Mouse (Mus musculus) frontal cortex, postnatal 14 days (tissue): ENCODE results near the gene Cadm1.

Source experiments
- DNase-seq, 2 experiments: peaks; one replicate each; pipeline ENCODE4 v3.0.0; 2022; ENCODE audit warnings: low spot score in 2 of 2

Gene Cadm1

DNA sequence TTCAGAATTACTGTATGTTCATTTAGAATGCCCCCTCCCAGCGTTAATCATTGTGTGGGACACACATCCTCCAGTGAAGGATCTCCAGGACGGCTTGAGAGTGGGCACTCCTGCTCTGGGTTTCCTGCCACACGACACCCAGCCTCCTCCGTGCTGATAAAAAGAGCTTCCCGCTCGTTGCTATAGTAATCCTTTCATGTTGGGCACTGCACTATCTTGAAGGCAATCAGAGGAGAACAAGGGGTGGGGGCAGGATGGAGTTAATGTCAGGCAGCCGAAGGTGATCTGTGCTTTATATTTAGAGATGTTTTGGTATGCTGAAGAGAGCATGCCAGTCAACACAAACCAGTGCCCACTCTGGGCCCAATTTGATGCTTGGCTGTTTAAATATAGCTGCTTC lies 209.3 kb downstream of the Cadm1 start:
- peak; percentile 36 to 46 for DNase-seq

DNA sequence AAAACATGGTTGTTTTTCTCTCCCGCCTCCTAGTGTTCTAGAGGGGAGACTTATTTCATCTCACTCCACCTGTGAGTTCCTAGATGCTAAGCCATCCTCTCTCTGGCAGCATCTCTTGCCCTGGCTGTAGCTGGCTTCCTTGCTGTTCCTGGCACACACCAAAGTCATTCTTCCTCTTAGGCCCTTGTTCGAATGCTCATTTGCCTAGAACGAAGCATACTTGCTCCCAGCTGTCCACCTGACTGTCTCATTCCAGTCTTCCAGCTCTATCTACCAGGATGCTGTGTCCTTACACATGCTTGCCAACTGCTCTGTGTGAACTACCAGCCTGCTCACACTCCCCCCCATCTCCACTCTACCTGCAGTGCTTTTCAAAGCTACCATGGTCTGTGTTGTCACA lies 211.8 kb downstream of the Cadm1 start:
- DNase-seq = no peak

DNA sequence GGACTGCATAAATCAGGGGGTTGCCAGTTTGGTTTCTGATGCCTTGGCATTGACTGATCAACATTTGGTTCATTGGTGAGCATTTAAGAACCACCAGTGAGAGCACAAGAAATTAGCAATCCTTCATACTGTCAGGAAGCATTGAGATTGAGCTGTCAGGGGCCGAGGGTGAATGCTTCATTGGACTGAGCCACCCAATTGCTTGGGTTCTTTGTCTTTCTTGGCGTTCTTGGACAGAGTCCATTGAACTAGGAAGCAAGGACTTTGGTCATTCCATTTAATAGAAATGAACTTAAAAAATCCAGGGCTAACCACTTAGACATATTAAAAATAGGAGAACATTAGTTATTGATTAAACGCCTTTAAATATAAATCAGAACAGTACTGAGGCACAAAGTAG lies 214.9 kb downstream of the Cadm1 start:
- no peak for DNase-seq

GRCm38 (mm10) chr9:47745716-47746115 lies 215.7 kb downstream of the Cadm1 start:
- DNase-seq = no peak

DNA sequence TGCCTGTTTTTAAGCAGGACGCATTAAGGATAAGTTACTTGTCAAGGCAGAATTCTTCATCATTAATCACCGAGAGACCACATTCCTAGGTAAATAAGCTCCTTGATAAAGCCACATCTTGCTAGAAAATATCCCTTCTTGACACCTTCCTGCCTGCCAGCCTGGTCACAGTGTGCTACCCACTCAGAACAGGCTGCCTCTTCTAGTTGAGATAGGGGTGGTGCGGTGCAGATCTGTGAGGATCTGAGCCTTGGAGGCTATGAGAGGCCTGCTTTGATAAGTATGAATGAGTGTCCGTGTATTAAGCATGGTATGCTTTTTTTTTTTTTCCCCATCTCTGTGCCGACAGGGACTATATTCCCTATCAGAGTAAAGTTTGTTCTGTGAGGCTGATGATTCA lies 219.2 kb downstream of the Cadm1 start:
- DNase-seq = no peak

GRCm38 (mm10) chr9:47752516-47752915 lies 222.5 kb downstream of the Cadm1 start:
- DNase-seq = no peak

DNA sequence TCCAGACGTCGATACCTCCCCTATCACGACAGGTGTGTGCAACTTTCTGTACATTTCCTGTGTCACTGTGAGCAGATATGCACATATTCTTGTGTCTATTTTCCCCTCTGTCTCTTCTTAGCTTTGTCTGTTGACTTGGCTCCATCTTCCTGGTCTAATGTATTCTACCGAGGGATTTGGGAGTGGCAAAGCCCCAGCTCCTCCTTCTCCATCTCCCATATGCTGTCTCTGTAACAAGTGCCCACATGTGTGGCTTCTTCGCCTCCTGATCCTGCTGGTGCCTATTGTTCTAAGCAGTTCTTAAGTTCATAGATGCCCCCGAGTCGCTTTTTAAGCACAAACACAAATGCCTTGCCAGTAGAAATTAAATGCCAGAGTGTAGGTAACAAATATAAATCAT lies 223.2 kb downstream of the Cadm1 start:
- no peak for DNase-seq

- no peak for DNase-seq
These were observed 225.1 kb downstream of the Cadm1 start for GRCm38 (mm10) chr9:47755119-47755518.

- DNase-seq = no peak
These were observed 227.8 kb downstream of the Cadm1 start for GRCm38 (mm10) chr9:47757798-47758197.

DNA sequence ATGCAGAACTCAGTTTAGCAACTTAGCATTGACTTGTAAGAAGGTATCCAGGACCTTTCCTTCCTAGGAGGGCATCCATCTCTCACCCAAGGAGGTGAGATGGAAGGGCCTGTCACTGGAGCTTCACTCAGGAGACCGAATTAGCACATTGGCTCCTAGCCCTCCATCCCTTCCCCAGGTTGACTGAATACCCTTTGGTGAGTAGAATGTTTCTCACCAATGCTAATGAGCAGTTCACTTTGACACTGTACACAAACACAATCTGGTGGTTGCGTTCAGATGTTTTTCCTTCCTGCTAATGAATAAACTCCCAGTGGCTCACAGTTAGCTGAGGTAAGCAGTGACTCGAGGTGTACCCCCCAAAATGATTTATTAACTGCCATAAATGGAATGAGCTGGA lies 228.3 kb downstream of the Cadm1 start:
- no peak for DNase-seq

GRCm38 (mm10) chr9:47759807-47760206 lies 229.8 kb downstream of the Cadm1 start:
- no peak for DNase-seq

DNA sequence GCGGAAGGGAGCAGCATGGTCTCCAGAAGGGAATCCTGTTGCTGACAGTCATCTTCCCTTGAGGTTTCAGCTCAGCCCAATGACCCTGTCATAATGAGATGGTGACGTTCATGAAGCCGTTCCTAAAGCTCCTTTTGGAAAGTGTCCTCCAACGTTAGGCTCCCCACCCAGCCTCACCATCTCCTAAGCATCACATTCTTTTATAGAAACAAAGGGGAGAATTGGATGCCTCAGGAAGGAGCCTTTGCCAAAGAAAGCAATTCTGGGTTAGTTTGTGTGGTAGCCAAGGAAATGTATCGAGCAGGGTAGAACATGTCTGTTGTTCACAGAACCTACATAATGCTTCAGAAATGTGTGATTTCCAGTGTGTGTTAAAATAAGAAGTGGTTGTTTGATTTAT lies 231.6 kb downstream of the Cadm1 start:
- DNase-seq = no peak

- no peak for DNase-seq
These were observed 232.9 kb downstream of the Cadm1 start for GRCm38 (mm10) chr9:47762913-47763312.

DNA sequence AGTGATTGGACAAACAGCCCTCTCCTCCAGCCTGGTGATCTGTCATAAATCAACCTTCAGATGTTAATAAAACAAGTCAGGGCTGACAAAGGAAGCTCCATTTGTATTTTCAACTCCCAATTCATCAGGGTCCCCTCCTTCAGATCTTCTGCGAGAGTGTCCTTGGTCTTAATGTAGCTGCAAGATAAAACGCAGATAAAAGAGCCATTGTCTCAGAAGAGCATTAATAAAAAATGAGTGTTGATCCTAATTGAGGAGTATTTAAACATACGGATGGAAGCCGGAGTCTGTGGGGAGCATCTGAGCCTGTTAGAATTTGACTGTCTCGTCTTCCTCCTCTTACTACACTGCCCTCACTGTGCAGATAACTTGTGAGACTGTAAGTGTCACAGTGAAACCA lies 234.9 kb downstream of the Cadm1 start:
- DNase-seq = no peak

GRCm38 (mm10) chr9:47765323-47765722 lies 235.3 kb downstream of the Cadm1 start:
- no peak for DNase-seq

GRCm38 (mm10) chr9:47766342-47766741 lies 236.4 kb downstream of the Cadm1 start:
- no peak for DNase-seq

- DNase-seq = no peak
These were observed 240.9 kb downstream of the Cadm1 start for GRCm38 (mm10) chr9:47770836-47771235.

GRCm38 (mm10) chr9:47771953-47772352 lies 242.0 kb downstream of the Cadm1 start:
- no peak for DNase-seq

- DNase-seq = no peak
These were observed 242.8 kb downstream of the Cadm1 start for GRCm38 (mm10) chr9:47772750-47773149.

GRCm38 (mm10) chr9:47776941-47777919 lies 247.3 kb downstream of the Cadm1 start:
- DNase-seq = no peak

DNA sequence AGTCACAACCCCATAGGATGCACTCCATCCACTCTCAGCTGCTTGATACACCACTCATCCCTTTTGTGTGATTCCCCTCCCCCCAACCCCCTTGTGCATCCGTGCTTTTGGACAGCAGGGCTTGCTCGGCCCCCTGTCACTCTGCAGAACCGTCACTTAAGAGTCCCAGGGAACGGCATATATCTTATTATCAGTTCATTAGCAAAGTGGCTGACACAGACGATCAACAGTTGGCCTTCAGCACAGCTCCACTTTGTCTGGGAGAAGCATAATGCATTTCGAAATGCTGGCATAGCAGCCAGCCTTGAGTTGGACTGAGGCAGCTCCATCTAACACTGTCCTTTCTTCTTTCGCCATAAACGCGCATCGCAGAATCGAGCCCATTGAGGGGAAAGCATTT lies 248.5 kb downstream of the Cadm1 start:
- DNase-seq = no peak

DNA sequence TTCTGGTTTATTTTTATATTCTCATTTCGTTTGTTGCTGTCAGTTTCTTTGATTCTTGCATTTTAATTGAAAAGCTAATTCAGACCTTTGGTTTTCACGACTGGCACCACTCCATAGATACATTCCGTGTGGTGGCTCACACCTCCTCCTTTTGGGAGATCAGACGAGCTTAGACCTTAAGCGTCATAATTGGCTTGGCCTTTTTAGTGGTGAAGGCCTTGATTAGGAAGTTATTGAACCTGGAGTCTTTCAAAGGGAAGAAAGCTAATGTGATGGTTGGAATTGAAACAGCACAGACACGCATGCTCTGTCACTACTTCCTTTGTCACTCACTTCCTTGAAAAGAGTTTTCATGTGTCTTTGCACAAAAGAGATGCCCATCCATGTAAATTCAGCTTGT lies 249.3 kb downstream of the Cadm1 start:
- DNase-seq = no peak

DNA sequence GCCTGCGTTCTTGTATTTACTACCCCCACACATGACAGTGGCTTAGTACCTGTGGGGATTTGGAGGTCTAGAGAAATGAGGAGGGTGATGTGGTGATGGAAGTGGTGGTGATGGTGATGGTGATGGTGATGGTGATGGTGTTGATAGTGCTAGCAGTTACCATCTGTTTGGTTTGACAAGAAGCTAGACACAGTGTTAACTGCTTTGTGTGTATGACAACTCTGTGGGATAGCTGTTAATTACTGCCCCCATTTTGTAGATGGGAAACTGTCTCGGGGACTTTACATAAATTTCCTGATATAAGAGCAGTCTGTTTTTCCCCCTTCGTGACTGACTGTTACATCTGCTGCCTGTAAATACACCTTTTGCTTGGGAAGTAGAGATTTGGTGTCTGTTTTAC lies 256.7 kb downstream of the Cadm1 start:
- DNase-seq = no peak

GRCm38 (mm10) chr9:47798478-47798877 lies 268.5 kb downstream of the Cadm1 start:
- no peak for DNase-seq
